Mouse (Mus musculus) brain, embryonic 14.5 days (tissue): ENCODE results near the gene Zranb2.

Experiments used
- CTCF ChIP-seq: fragments of 200-500 bp; IDR thresholded peaks from 2 replicates; pipeline ENCODE4 v1.5.1; 2012; ENCODE audit warnings: inconsistent platforms, mild to moderate bottlenecking, moderate library complexity, borderline replicate concordance; ENCODE audit not compliant: insufficient read depth, insufficient read length; ENCODE audit errors: extremely low read depth
- POLR2A ChIP-seq: fragments of 200-500 bp; IDR thresholded peaks from 2 replicates; pipeline ENCODE4 v1.6.1; 2012; ENCODE audit warnings: mild to moderate bottlenecking, inconsistent platforms, borderline replicate concordance; ENCODE audit not compliant: poor library complexity, insufficient read depth, insufficient read length, severe bottlenecking; ENCODE audit errors: extremely low read depth

- TF ChIP-seq CTCF: no peak
- TF ChIP-seq POLR2A: no peak
Observed at GRCm38 (mm10) chr3:157523834-157524233, 10.1 kb upstream of the Zranb2 start.
